Mouse (Mus musculus) CD4-positive naive resting alpha-beta T cell, adult 57 days (primary cell): ENCODE results near the gene Slc24a1. TPM values are rescaled to one million over a fixed set of nuclear protein-coding genes. Genes with fewer than 3 reads are reported as not detected.

Source experiments
- total RNA-seq: library from RNA; stranded (reverse); gene quantifications from one replicate; pipeline ENCODE4 v1.2.4, GENCODE M21; 2023

Gene Slc24a1
- not detected for total RNA-seq

DNA sequence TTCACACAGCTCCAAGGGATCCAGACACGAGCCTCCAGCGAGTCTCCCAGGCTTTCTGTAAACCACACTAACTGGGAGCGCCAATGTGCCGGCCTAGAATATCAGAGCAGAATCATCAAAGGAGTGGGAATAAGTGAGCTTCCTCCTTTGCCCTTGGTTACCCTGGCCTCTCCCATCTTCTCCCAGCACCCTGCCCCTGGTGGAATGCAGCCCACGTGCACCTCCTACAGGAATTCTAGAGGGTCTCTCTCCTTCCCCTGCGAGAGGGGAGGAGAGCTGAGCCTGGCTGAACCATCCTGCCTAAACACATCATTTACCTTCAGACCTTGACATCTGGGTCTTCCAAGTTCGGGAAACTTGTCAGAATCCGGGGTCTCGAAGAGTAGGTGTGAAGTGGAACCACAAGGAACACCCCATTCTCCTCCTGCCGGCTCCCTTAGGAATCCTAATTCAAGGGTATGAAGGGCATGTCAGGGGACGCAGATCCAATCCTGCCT is at the start of gene Slc24a1:
Gene Slc24a1, minus strand, starts transcription at position 447 of the 497 bp plus-strand sequence.

DNA sequence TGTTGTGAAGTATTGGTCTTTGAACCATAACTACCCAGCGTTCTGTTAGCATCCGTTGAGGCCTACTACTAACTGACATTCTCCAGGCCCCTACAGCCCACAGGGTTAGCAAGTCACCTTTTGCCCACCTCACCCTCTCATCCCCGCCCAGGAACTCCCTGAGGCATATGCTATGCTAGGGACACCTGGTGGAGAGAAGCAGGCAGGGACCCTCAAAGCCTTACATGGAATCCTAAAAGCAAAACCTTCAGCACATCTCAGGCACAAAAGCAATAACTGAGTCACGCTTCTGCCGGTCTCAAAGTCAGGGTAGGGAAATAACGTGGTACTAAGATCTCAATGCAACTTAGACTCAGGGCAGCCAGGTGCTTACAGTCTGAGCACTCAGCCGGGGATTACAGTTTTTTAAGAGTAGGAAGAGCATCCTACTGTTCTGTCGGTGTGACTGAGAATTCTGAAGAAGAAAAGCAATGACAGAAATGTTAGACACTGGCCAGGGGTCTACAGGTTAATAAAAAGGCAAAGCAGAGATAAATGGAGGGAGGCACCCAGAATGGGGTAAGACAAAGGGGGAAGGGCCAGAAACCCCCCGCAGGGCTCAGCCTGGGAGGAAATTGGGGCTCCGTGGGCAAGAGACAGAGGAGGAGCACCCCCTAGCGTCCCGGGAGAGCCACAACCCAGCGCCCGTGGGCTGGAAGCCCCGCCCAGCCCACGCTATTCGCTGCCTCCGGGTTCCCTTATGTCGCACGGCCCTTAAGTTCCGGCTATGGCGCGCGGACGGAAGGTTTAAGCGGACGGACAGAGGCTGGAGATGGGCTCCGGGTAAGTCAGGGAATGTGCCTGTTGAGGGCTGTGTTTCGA is 8.9 kb upstream of the Slc24a1 start, which contains the start of gene Ints14:
Gene Ints14, plus strand, starts transcription at position 789 of the 861 bp plus-strand sequence.

Other genes with a start within 250 kb of the Slc24a1 start
- gene Rab11a, start 213.8 kb downstream of the Slc24a1 start, total RNA-seq = 97.2 TPM
- gene Dennd4a, start 140.3 kb downstream of the Slc24a1 start, total RNA-seq = 87.1 TPM
- 33.6 TPM for gene Ints14, start 9.3 kb upstream of the Slc24a1 start, total RNA-seq
- gene Hacd3, start 70.1 kb upstream of the Slc24a1 start, total RNA-seq = 29.3 TPM
- 74.5 TPM for gene Dpp8, start 80.8 kb upstream of the Slc24a1 start, total RNA-seq
- gene Igdcc4, start 149.9 kb upstream of the Slc24a1 start, total RNA-seq = 0.24 TPM
- gene Igdcc3, start 189.6 kb upstream of the Slc24a1 start, total RNA-seq = not detected
- gene Parp16, start 243.7 kb upstream of the Slc24a1 start, total RNA-seq = 7.2 TPM